Mouse (Mus musculus) forebrain, embryonic 10.5 days (tissue): ENCODE results near the gene Gm20716. TPM values are rescaled to one million over a fixed set of nuclear protein-coding genes. Genes with fewer than 3 reads are reported as not detected.
A peak's percentile ranks its signal among the peaks of the same experiment; 100 is the strongest.

Source experiments
- DNase-seq: peaks from one replicate; pipeline ENCODE4 v3.0.0-alpha.2; 2017; ENCODE audit warnings: low spot score; ENCODE audit errors: extremely low spot score
- H3K27ac ChIP-seq: fragments of 300-500 bp; sonication (generic); 2 replicates; pipeline ENCODE4 v1.5.1; 2016; ENCODE audit warnings: mild to moderate bottlenecking
- H3K27me3 ChIP-seq: fragments of 300-500 bp; sonication (generic); 2 replicates; pipeline ENCODE4 v1.6.1; 2016; ENCODE audit warnings: mild to moderate bottlenecking; ENCODE audit not compliant: poor library complexity, severe bottlenecking
- H3K36me3 ChIP-seq: fragments of 300-500 bp; sonication (generic); replicated peaks from 2 replicates; pipeline ENCODE4 v1.6.1; 2016; ENCODE audit warnings: mild to moderate bottlenecking, moderate library complexity
- H3K4me1 ChIP-seq: fragments of 300-500 bp; sonication (generic); 2 replicates; pipeline ENCODE4 v1.6.1; 2016
- H3K4me3 ChIP-seq: fragments of 300-500 bp; sonication (generic); 2 replicates; pipeline ENCODE4 v1.5.1; 2016; ENCODE audit warnings: mild to moderate bottlenecking, moderate library complexity
- H3K9me3 ChIP-seq: fragments of 300-500 bp; sonication (generic); 2 replicates; pipeline ENCODE4 v1.6.1; 2016; ENCODE audit warnings: mild to moderate bottlenecking, moderate library complexity
- WGBS: fragments of 180-500 bp; shearing (Covaris S2); methylation state at CpG from one replicate; pipeline ENCODE4 v1.1.7; 2016; 5-methylcytosine and 5-hydroxymethylcytosine counted together
- polyA plus RNA-seq: library from polyadenylated mRNA; unstranded; fragments of >200 nt; fragmentation: Nextera tagmentation; extraction: Ambion mirVana; gene quantifications from 2 replicates; pipeline ENCODE4 v1.2.1, GENCODE M21; 2016

The Gm20716 gene
- polyA plus RNA-seq, 1 experiment from 2014 or later: 20.7 TPM

GRCm38 (mm10) chr2:168207883-168208282, 22.3 kb downstream of the Gm20716 start:
- 95% methylated on average over 3 of the region's 3 CpGs for WGBS
- Histone ChIP-seq H3K4me1 (peaks cover 24% of the 10 kb centered on the region), H3K4me3 (peak overlapping the region; percentile 98), H3K27ac (peak overlapping the region; percentile 100), H3K27me3 (no peaks in the 10 kb centered on the region), H3K36me3 (peaks cover 79% of the 10 kb centered on the region), H3K9me3 (peaks cover 5% of the 10 kb centered on the region; the same call in 1 of the 2 replicates)
- DNase-seq: no peak

GRCm38 (mm10) chr2:168206725-168207644, 23.2 kb downstream of the Gm20716 start, which contains the start of gene Adnp:
Gene Adnp (minus strand): TSS chr2:168207112.
- peak within 1 kb of the TSS; percentile 100 for H3K27ac ChIP-seq
- H3K4me3 ChIP-seq: peak within 1 kb of the TSS; percentile 98
- WGBS: under 1% methylated on average over 72 of the region's 89 CpGs
- DNase-seq: peak; percentile 97
- peaks cover 78% of the 10 kb centered on the region for H3K36me3 ChIP-seq
- H3K27me3 ChIP-seq: no peaks in the 10 kb centered on the region
- peaks cover 24% of the 10 kb centered on the region for H3K4me1 ChIP-seq
- peaks cover 5% of the 10 kb centered on the region; the same call in 1 of the 2 replicates for H3K9me3 ChIP-seq

- Histone ChIP-seq H3K4me3 (peak overlapping the region; percentile 98), H3K36me3 (peaks cover 76% of the 10 kb centered on the region), H3K27ac (peak overlapping the region; percentile 100), H3K27me3 (no peaks in the 10 kb centered on the region), H3K4me1 (peaks cover 30% of the 10 kb centered on the region), H3K9me3 (peaks cover 5% of the 10 kb centered on the region; the same call in 1 of the 2 replicates)
- peak; percentile 44 for DNase-seq
- under 1% methylated on average over 49 of the region's 49 CpGs for WGBS
Observed at GRCm38 (mm10) chr2:168205681-168206631, 24.2 kb downstream of the Gm20716 start.

- H3K27ac ChIP-seq: peak overlapping the region; percentile 100
Observed at GRCm38 (mm10) chr2:168205265-168205664, 24.9 kb downstream of the Gm20716 start.

GRCm38 (mm10) chr2:168204476-168204999, 25.6 kb downstream of the Gm20716 start:
- 91% methylated on average over 8 of the region's 8 CpGs for WGBS

More at GRCm38 (mm10) chr2:168205265-168205664, 24.9 kb downstream of the Gm20716 start:
- Histone ChIP-seq H3K27me3 (no peaks in the 10 kb centered on the region), H3K9me3 (peaks cover 5% of the 10 kb centered on the region; the same call in 1 of the 2 replicates), H3K4me1 (peaks cover 37% of the 10 kb centered on the region), H3K36me3 (peaks cover 76% of the 10 kb centered on the region), H3K4me3 (peak overlapping the region; percentile 98)
- DNase-seq: peak; percentile 86
- 8% methylated on average over 6 of the region's 6 CpGs for WGBS

GRCm38 (mm10) chr2:168200014-168200691, 30.0 kb downstream of the Gm20716 start:
- H3K36me3 ChIP-seq: peaks cover 95% of the 10 kb centered on the region
- no peaks in the 10 kb centered on the region for H3K27me3 ChIP-seq
- no peak for DNase-seq
- no peak overlapping the region for H3K27ac ChIP-seq
- H3K4me3 ChIP-seq: no peak overlapping the region
- WGBS: 92% methylated on average over 4 of the region's 5 CpGs
- peaks cover 5% of the 10 kb centered on the region; the same call in 1 of the 2 replicates for H3K9me3 ChIP-seq
- peaks cover 56% of the 10 kb centered on the region for H3K4me1 ChIP-seq

More at GRCm38 (mm10) chr2:168204476-168204999, 25.6 kb downstream of the Gm20716 start:
- H3K4me3 ChIP-seq: peak overlapping the region; percentile 98
- peaks cover 5% of the 10 kb centered on the region; the same call in 1 of the 2 replicates for H3K9me3 ChIP-seq
- peaks cover 43% of the 10 kb centered on the region for H3K4me1 ChIP-seq
- H3K27me3 ChIP-seq: no peaks in the 10 kb centered on the region
- peaks cover 74% of the 10 kb centered on the region for H3K36me3 ChIP-seq
- H3K27ac ChIP-seq: no peak overlapping the region
- no peak for DNase-seq

GRCm38 (mm10) chr2:168199476-168199875, 30.7 kb downstream of the Gm20716 start:
- Histone ChIP-seq H3K4me1 (peaks cover 49% of the 10 kb centered on the region), H3K4me3 (peak overlapping the region; percentile 8; the same call in 1 of the 2 replicates), H3K27me3 (no peaks in the 10 kb centered on the region), H3K36me3 (peaks cover 95% of the 10 kb centered on the region), H3K27ac (no peak overlapping the region), H3K9me3 (peaks cover 5% of the 10 kb centered on the region; the same call in 1 of the 2 replicates)
- 94% methylated on average over 4 of the region's 4 CpGs for WGBS
- no peak for DNase-seq

GRCm38 (mm10) chr2:168198421-168198820, 31.7 kb downstream of the Gm20716 start:
- Histone ChIP-seq H3K27ac (no peak overlapping the region), H3K27me3 (no peaks in the 10 kb centered on the region), H3K36me3 (peaks cover 95% of the 10 kb centered on the region), H3K4me1 (peaks cover 43% of the 10 kb centered on the region), H3K4me3 (no peak overlapping the region), H3K9me3 (peaks cover 2% of the 10 kb centered on the region; the same call in 1 of the 2 replicates)
- 98% methylated on average over 1 of the region's 1 CpGs for WGBS
- no peak for DNase-seq

GRCm38 (mm10) chr2:168195721-168196120, 34.4 kb downstream of the Gm20716 start:
- Histone ChIP-seq H3K27me3 (no peaks in the 10 kb centered on the region), H3K4me3 (no peak overlapping the region), H3K27ac (no peak overlapping the region), H3K4me1 (peaks cover 40% of the 10 kb centered on the region), H3K36me3 (peaks cover 96% of the 10 kb centered on the region), H3K9me3 (no peaks in the 10 kb centered on the region)
- no peak for DNase-seq
- 77% methylated on average over 2 of the region's 2 CpGs for WGBS

- Histone ChIP-seq H3K4me1 (peaks cover 22% of the 10 kb centered on the region; the same call in 1 of the 2 replicates), H3K9me3 (no peaks in the 10 kb centered on the region), H3K36me3 (peaks cover 89% of the 10 kb centered on the region), H3K27ac (no peak overlapping the region), H3K27me3 (no peaks in the 10 kb centered on the region), H3K4me3 (no peak overlapping the region)
- no peak for DNase-seq
- 80% methylated on average over 2 of the region's 2 CpGs for WGBS
Observed at GRCm38 (mm10) chr2:168193685-168194084, 36.5 kb downstream of the Gm20716 start.

- H3K36me3 ChIP-seq: peaks cover 89% of the 10 kb centered on the region
- no peaks in the 10 kb centered on the region for H3K9me3 ChIP-seq
- no peak overlapping the region for H3K27ac ChIP-seq
- no peak for DNase-seq
- H3K27me3 ChIP-seq: no peaks in the 10 kb centered on the region
- H3K4me3 ChIP-seq: no peak overlapping the region
- WGBS: 96% methylated on average over 2 of the region's 2 CpGs
- peaks cover 12% of the 10 kb centered on the region; the same call in 1 of the 2 replicates for H3K4me1 ChIP-seq
Observed at GRCm38 (mm10) chr2:168191856-168192255, 38.3 kb downstream of the Gm20716 start.
